ENCODE assay signal across 17 mouse cellular contexts in the genomic region with DNA sequence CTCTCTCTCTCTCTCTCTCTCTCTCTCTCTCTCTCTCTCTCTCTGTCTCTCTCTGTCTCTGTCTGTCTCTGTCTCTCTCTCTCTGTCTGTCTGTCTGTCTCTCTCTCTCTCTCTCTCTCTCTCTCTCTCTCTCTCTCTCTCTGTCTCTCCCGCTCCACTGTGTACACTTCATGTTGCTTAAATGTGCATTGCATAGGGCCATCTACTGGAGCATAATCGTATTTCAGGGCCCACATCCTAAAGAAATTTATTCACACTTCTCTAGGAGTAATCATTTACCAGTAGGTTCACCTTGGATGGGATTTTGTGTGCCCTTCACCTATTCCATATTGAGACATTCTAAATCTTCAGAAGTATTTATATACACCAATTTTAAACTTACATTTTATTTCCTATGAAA. TPM values are rescaled to one million over a fixed set of nuclear protein-coding genes. Genes with fewer than 3 reads are reported as not detected.
"Had no signal": no experiment of that assay in that cellular context is flagged by ENCODE, and none has a peak within 500 bp of the region (broad histone marks: within the 10 kb centered on the region; RNA-seq: fewer than 3 reads in every experiment).

No protein-coding gene starts in this region.

RNA-seq across cellular contexts. Expression of a gene that starts 6.4 kb away (rescaled TPM):
- total RNA-seq: megakaryocyte progenitor cell, adult 5-6 weeks had no signal
- polyA plus RNA-seq: liver, postnatal 0 days; lung, adult 2 months; lung, embryonic 15.5 days; lung, postnatal 0 days; macrophage; midbrain, embryonic 11.5 days; midbrain, embryonic 13.5 days; midbrain, embryonic 15.5 days; myocyte; neural tube, embryonic 11.5 days; neural tube, embryonic 13.5 days; neural tube, embryonic 15.5 days; small intestine, adult 2 months; stomach, embryonic 14.5 days; stomach, embryonic 16.5 days; thymus, postnatal 0 days had no signal

RNA-seq across cellular contexts. Expression of a gene that starts 10.1 kb away (rescaled TPM):
- total RNA-seq: megakaryocyte progenitor cell, adult 5-6 weeks had no signal
- polyA plus RNA-seq: liver, postnatal 0 days; lung, adult 2 months; lung, embryonic 15.5 days; lung, postnatal 0 days; macrophage; midbrain, embryonic 11.5 days; midbrain, embryonic 13.5 days; midbrain, embryonic 15.5 days; myocyte; neural tube, embryonic 11.5 days; neural tube, embryonic 13.5 days; neural tube, embryonic 15.5 days; small intestine, adult 2 months; stomach, embryonic 14.5 days; stomach, embryonic 16.5 days; thymus, postnatal 0 days had no signal

RNA-seq across cellular contexts. Expression of a gene that starts 29.3 kb away (rescaled TPM):
- total RNA-seq: megakaryocyte progenitor cell, adult 5-6 weeks had no signal
- polyA plus RNA-seq: liver, postnatal 0 days; lung, adult 2 months; lung, embryonic 15.5 days; lung, postnatal 0 days; macrophage; midbrain, embryonic 11.5 days; midbrain, embryonic 13.5 days; midbrain, embryonic 15.5 days; myocyte; neural tube, embryonic 11.5 days; neural tube, embryonic 13.5 days; neural tube, embryonic 15.5 days; small intestine, adult 2 months; stomach, embryonic 14.5 days; stomach, embryonic 16.5 days; thymus, postnatal 0 days had no signal

RNA-seq across cellular contexts. Expression of a gene that starts 38.5 kb away (rescaled TPM):
- total RNA-seq: megakaryocyte progenitor cell, adult 5-6 weeks had no signal
- polyA plus RNA-seq: liver, postnatal 0 days; lung, adult 2 months; lung, embryonic 15.5 days; lung, postnatal 0 days; macrophage; midbrain, embryonic 11.5 days; midbrain, embryonic 13.5 days; midbrain, embryonic 15.5 days; myocyte; neural tube, embryonic 11.5 days; neural tube, embryonic 13.5 days; neural tube, embryonic 15.5 days; small intestine, adult 2 months; stomach, embryonic 14.5 days; stomach, embryonic 16.5 days; thymus, postnatal 0 days had no signal

RNA-seq across cellular contexts. Expression of a gene that starts 44.6 kb away (rescaled TPM):
- total RNA-seq: megakaryocyte progenitor cell, adult 5-6 weeks had no signal
- polyA plus RNA-seq: liver, postnatal 0 days; lung, adult 2 months; lung, embryonic 15.5 days; lung, postnatal 0 days; macrophage; midbrain, embryonic 11.5 days; midbrain, embryonic 13.5 days; midbrain, embryonic 15.5 days; myocyte; neural tube, embryonic 11.5 days; neural tube, embryonic 13.5 days; neural tube, embryonic 15.5 days; small intestine, adult 2 months; stomach, embryonic 14.5 days; stomach, embryonic 16.5 days; thymus, postnatal 0 days had no signal
